Mouse (Mus musculus) MEL (cell line): ENCODE results near the gene Huwe1. TPM values are rescaled to one million over a fixed set of nuclear protein-coding genes. Genes with fewer than 3 reads are reported as not detected.

Experiments
- DNase-seq: peaks from one replicate; pipeline ENCODE4 v3.0.0; 2011; ENCODE audit warnings: low read depth, low spot score
- H3K27ac ChIP-seq: 2 replicates; pipeline ENCODE4 v1.5.1; 2012; ENCODE audit warnings: low read depth, mild to moderate bottlenecking, control low read depth, low read length, moderate library complexity; ENCODE audit not compliant: control insufficient read depth
- H3K27me3 ChIP-seq, 2 experiments: fragments of 150-350 bp in 1 of 2; sonication (generic) in 1 of 2; 2 replicates each; pipeline ENCODE4 v1.6.1; 2012; ENCODE audit warnings: low read length in 2 of 2, mild to moderate bottlenecking in 2 of 2, improper control_type of control experiment in 1 of 2, moderate library complexity in 1 of 2; ENCODE audit not compliant: insufficient read depth in 2 of 2, control insufficient read depth in 1 of 2
- H3K36me3 ChIP-seq, 2 experiments: 2 replicates each; pipeline ENCODE4 v1.6.1; 2012 to 2014; ENCODE audit warnings: low read length in 2 of 2, improper control_type of control experiment in 1 of 2, inconsistent platforms in 1 of 2, mild to moderate bottlenecking in 1 of 2; ENCODE audit not compliant: insufficient read depth in 2 of 2, control insufficient read depth in 1 of 2
- H3K4me1 ChIP-seq, 2 experiments: fragments of 150-350 bp in 1 of 2; sonication (generic) in 1 of 2; 2 replicates each; pipeline ENCODE4 v1.6.1; 2012; ENCODE audit warnings: low read length in 2 of 2, improper control_type of control experiment in 1 of 2, mild to moderate bottlenecking in 1 of 2; ENCODE audit not compliant: insufficient read depth in 2 of 2, control insufficient read depth in 1 of 2
- H3K4me3 ChIP-seq, 2 experiments: fragments of 150-350 bp in 1 of 2; sonication (generic) in 1 of 2; 2 replicates each; pipeline ENCODE4 v1.5.1; 2012; ENCODE audit warnings: low read depth in 2 of 2, low read length in 2 of 2, mild to moderate bottlenecking in 2 of 2, moderate library complexity in 2 of 2, control low read depth in 1 of 2, improper control_type of control experiment in 1 of 2; ENCODE audit not compliant: control insufficient read depth in 1 of 2, insufficient read depth in 1 of 2
- H3K79me2 ChIP-seq: 2 replicates; pipeline ENCODE4 v1.6.1; 2012; ENCODE audit warnings: mild to moderate bottlenecking, low read length, moderate library complexity; ENCODE audit not compliant: control insufficient read depth, poor library complexity, insufficient read depth
- H3K9ac ChIP-seq: 2 replicates; pipeline ENCODE4 v1.6.1; 2012; ENCODE audit warnings: low read depth, mild to moderate bottlenecking, control low read depth, low read length, moderate library complexity; ENCODE audit not compliant: control insufficient read depth, poor library complexity, severe bottlenecking
- H3K9me3 ChIP-seq: fragments of 150-350 bp; sonication (generic); replicated peaks from 2 replicates; pipeline ENCODE4 v1.6.1; 2012; ENCODE audit warnings: mild to moderate bottlenecking, low read length, improper control_type of control experiment, moderate library complexity; ENCODE audit not compliant: insufficient read depth
- CHD1 ChIP-seq: IDR thresholded peaks from 2 replicates; pipeline ENCODE4 v1.6.1; 2012; ENCODE audit warnings: low read depth, mild to moderate bottlenecking, inconsistent platforms, low read length, improper control_type of control experiment
- CHD2 ChIP-seq: IDR thresholded peaks from 2 replicates; pipeline ENCODE4 v1.6.1; 2011; ENCODE audit warnings: low read length, improper control_type of control experiment
- CTCF ChIP-seq, 3 experiments: IDR thresholded peaks in 2 of 3; conservative IDR thresholded peaks in 1 of 3; 2 replicates each; pipeline ENCODE4 v1.5.1; 2011 to 2012; ENCODE audit warnings: low read length in 3 of 3, low read depth in 2 of 3, mild to moderate bottlenecking in 2 of 3, improper control_type of control experiment in 1 of 3, inconsistent platforms in 1 of 3, mixed read lengths in 1 of 3, moderate library complexity in 1 of 3; ENCODE audit not compliant: control insufficient read depth in 1 of 3, insufficient read depth in 1 of 3, poor library complexity in 1 of 3, severe bottlenecking in 1 of 3
- E2F4 ChIP-seq: IDR thresholded peaks from 2 replicates; pipeline ENCODE4 v1.6.1; 2011; ENCODE audit warnings: low read depth, low read length, improper control_type of control experiment, borderline replicate concordance
- ELF1 ChIP-seq: IDR thresholded peaks from 2 replicates; pipeline ENCODE4 v1.6.1; 2014; ENCODE audit warnings: low read depth, mild to moderate bottlenecking, inconsistent platforms, low read length, improper control_type of control experiment, moderate library complexity
- EP300 ChIP-seq, 2 experiments: IDR thresholded peaks; 2 replicates each; pipeline ENCODE4 v1.6.1; 2011; ENCODE audit warnings: improper control_type of control experiment in 2 of 2, low read length in 2 of 2, low read depth in 1 of 2, mild to moderate bottlenecking in 1 of 2
- ETS1 ChIP-seq: IDR thresholded peaks from 2 replicates; pipeline ENCODE4 v1.6.1; 2012; ENCODE audit warnings: low read depth, mild to moderate bottlenecking, inconsistent platforms, low read length, improper control_type of control experiment, moderate library complexity
- GABPA ChIP-seq: IDR thresholded peaks from 2 replicates; pipeline ENCODE4 v1.6.1; 2012; ENCODE audit warnings: low read depth, mild to moderate bottlenecking, inconsistent platforms, low read length, improper control_type of control experiment, moderate library complexity
- GATA1 ChIP-seq: IDR thresholded peaks from 2 replicates; pipeline ENCODE4 v1.6.1; 2011; ENCODE audit warnings: low read depth, low read length, improper control_type of control experiment
- JUND ChIP-seq: IDR thresholded peaks from 2 replicates; pipeline ENCODE4 v1.6.1; 2011; ENCODE audit warnings: low read depth, mild to moderate bottlenecking, improper control_type of control experiment, low read length
- KAT2A ChIP-seq: conservative IDR thresholded peaks from 2 replicates; pipeline ENCODE4 v1.6.1; 2012; ENCODE audit warnings: low read depth, low read length, improper control_type of control experiment, inconsistent platforms
- MAFK ChIP-seq: IDR thresholded peaks from 2 replicates; pipeline ENCODE4 v1.6.1; 2011; ENCODE audit warnings: low read depth, mild to moderate bottlenecking, low read length, improper control_type of control experiment, borderline replicate concordance
- MAZ ChIP-seq: IDR thresholded peaks from 2 replicates; pipeline ENCODE4 v1.6.1; 2012; ENCODE audit warnings: low read depth, mild to moderate bottlenecking, inconsistent platforms, low read length, improper control_type of control experiment
- MEF2A ChIP-seq: IDR thresholded peaks from 2 replicates; pipeline ENCODE4 v1.6.1; 2014; ENCODE audit warnings: low read depth, mild to moderate bottlenecking, inconsistent platforms, low read length, improper control_type of control experiment; ENCODE audit not compliant: poor library complexity, insufficient replicate concordance, severe bottlenecking; ENCODE audit errors: extremely low read depth
- MYB ChIP-seq: IDR thresholded peaks from 2 replicates; pipeline ENCODE4 v1.6.1; 2011; ENCODE audit warnings: mild to moderate bottlenecking, low read depth, low read length, improper control_type of control experiment
- MYC ChIP-seq: IDR thresholded peaks from 2 replicates; pipeline ENCODE4 v1.6.1; 2011; ENCODE audit warnings: low read depth, mild to moderate bottlenecking, low read length, improper control_type of control experiment, moderate library complexity
- NELFE ChIP-seq: IDR thresholded peaks from 2 replicates; pipeline ENCODE4 v1.6.1; 2011; ENCODE audit warnings: low read depth, low read length, improper control_type of control experiment
- NRF1 ChIP-seq: IDR thresholded peaks from 2 replicates; pipeline ENCODE4 v1.6.1; 2014; ENCODE audit warnings: low read depth, mild to moderate bottlenecking, inconsistent platforms, low read length, improper control_type of control experiment, moderate library complexity; ENCODE audit not compliant: poor library complexity, insufficient read depth, severe bottlenecking
- POLR2A ChIP-seq, 2 experiments: IDR thresholded peaks; 2 replicates each; pipeline ENCODE4 v1.6.1; 2011 to 2012; ENCODE audit warnings: low read length in 2 of 2, mild to moderate bottlenecking in 2 of 2, control low read depth in 1 of 2, improper control_type of control experiment in 1 of 2, low read depth in 1 of 2, moderate library complexity in 1 of 2; ENCODE audit not compliant: control insufficient read depth in 1 of 2, insufficient read depth in 1 of 2, poor library complexity in 1 of 2
- POLR2AphosphoS2 ChIP-seq: IDR thresholded peaks from 2 replicates; pipeline ENCODE4 v1.6.1; 2011; ENCODE audit warnings: low read length, improper control_type of control experiment
- POLR2AphosphoS5 ChIP-seq: IDR thresholded peaks from 2 replicates; pipeline ENCODE4 v1.6.1; 2012; ENCODE audit warnings: low read depth, borderline replicate concordance, mild to moderate bottlenecking, inconsistent platforms, low read length, moderate library complexity, mixed read lengths
- RAD21 ChIP-seq: IDR thresholded peaks from 2 replicates; pipeline ENCODE4 v1.6.1; 2011; ENCODE audit warnings: mild to moderate bottlenecking, low read depth, low read length, improper control_type of control experiment
- RCOR1 ChIP-seq: IDR thresholded peaks from 2 replicates; pipeline ENCODE4 v1.6.1; 2012; ENCODE audit warnings: low read depth, mild to moderate bottlenecking, inconsistent platforms, low read length, improper control_type of control experiment
- SIN3A ChIP-seq: IDR thresholded peaks from 2 replicates; pipeline ENCODE4 v1.6.1; 2012; ENCODE audit warnings: low read length, improper control_type of control experiment, inconsistent platforms
- SMC3 ChIP-seq: IDR thresholded peaks from 2 replicates; pipeline ENCODE4 v1.6.1; 2011; ENCODE audit warnings: low read depth, low read length, improper control_type of control experiment
- TAL1 ChIP-seq: IDR thresholded peaks from 2 replicates; pipeline ENCODE4 v1.6.1; 2012; ENCODE audit warnings: mild to moderate bottlenecking, inconsistent platforms, low read length, moderate library complexity, mixed read lengths
- TBP ChIP-seq: IDR thresholded peaks from 2 replicates; pipeline ENCODE4 v1.8.0; 2011; ENCODE audit warnings: low read depth, low read length, improper control_type of control experiment
- TCF12 ChIP-seq: IDR thresholded peaks from 2 replicates; pipeline ENCODE4 v1.6.1; 2014; ENCODE audit warnings: low read depth, mild to moderate bottlenecking, inconsistent platforms, low read length, improper control_type of control experiment, moderate library complexity
- UBTF ChIP-seq: IDR thresholded peaks from 2 replicates; pipeline ENCODE4 v1.6.1; 2012; ENCODE audit warnings: low read depth, mild to moderate bottlenecking, inconsistent platforms, low read length, improper control_type of control experiment, moderate library complexity, borderline replicate concordance; ENCODE audit not compliant: insufficient read depth
- USF1 ChIP-seq: IDR thresholded peaks from 2 replicates; pipeline ENCODE4 v1.6.1; 2014; ENCODE audit warnings: low read depth, mild to moderate bottlenecking, inconsistent platforms, low read length, improper control_type of control experiment, moderate library complexity
- USF2 ChIP-seq, 2 experiments: IDR thresholded peaks; 2 replicates each; pipeline ENCODE4 v1.6.1; 2011 to 2012; ENCODE audit warnings: improper control_type of control experiment in 2 of 2, low read length in 2 of 2, borderline replicate concordance in 1 of 2, inconsistent platforms in 1 of 2, low read depth in 1 of 2, mild to moderate bottlenecking in 1 of 2; ENCODE audit not compliant: insufficient read depth in 1 of 2
- ZC3H11A ChIP-seq: IDR thresholded peaks from 2 replicates; pipeline ENCODE4 v1.6.1; 2012; ENCODE audit warnings: low read depth, mild to moderate bottlenecking, inconsistent platforms, low read length, improper control_type of control experiment
- ZKSCAN1 ChIP-seq: IDR thresholded peaks from 2 replicates; pipeline ENCODE4 v1.6.1; 2012; ENCODE audit warnings: low read depth, mild to moderate bottlenecking, inconsistent platforms, low read length, improper control_type of control experiment, moderate library complexity
- ZMIZ1 ChIP-seq: IDR thresholded peaks from 2 replicates; pipeline ENCODE4 v1.6.1; 2012; ENCODE audit warnings: low read depth, mild to moderate bottlenecking, inconsistent platforms, low read length, improper control_type of control experiment, moderate library complexity
- polyA plus RNA-seq, 2 experiments: library from polyadenylated mRNA; stranded (reverse) in 1 of 2; unstranded in 1 of 2; fragments of >175 nt in 1 of 2; fragments of >200 nt in 1 of 2; gene quantifications; 2 replicates each; pipeline versions ENCODE4 v1.2.1 to v1.2.4; 2012; ENCODE audit warnings: low replicate concordance in 2 of 2, low read depth in 1 of 2; ENCODE audit not compliant: insufficient read length in 2 of 2, insufficient read depth in 1 of 2, missing spikeins in 1 of 2
- total RNA-seq: library from RNA; depleted of rRNA; stranded (reverse); fragments of 300-350 nt; gene quantifications from 2 replicates; pipeline ENCODE4 v1.2.3, GENCODE M21; 2012

The Huwe1 gene
- total and polyA plus RNA-seq, 3 experiments, result 132 to 528 (median 345) TPM

- TF ChIP-seq CTCF (IDR thresholded peaks at IDR 0.05 in 2 of 3, conservative IDR thresholded peaks at IDR 0.05 in 1 of 3; ENCODE audit: control insufficient read depth in 1 of 3, insufficient read depth in 1 of 3, low read depth in 2 of 3, low read length in 3 of 3, poor library complexity in 1 of 3, severe bottlenecking in 1 of 3), result no peak; a peak in 1 of 6 replicates
These were observed 149.6 kb downstream of the Huwe1 start (continued) for GRCm38 (mm10) chrX:151950231-151950630.

- peak overlapping the region; percentile 17 for H3K27ac ChIP-seq
- TF ChIP-seq SMC3 (0 out of 2 replicates have a peak, but pooled peaks have one; percentile 18), RCOR1 (peak; percentile 99), MEF2A (no peak), NRF1 (no peak), SIN3A (peak; percentile 87), RAD21 (no peak), EP300 (IDR thresholded peaks at IDR 0.05; ENCODE audit: low read depth in 1 of 2, low read length in 2 of 2) (peak; percentile 92 to 95), ZMIZ1 (no peak), USF2 (IDR thresholded peaks at IDR 0.05; ENCODE audit: borderline replicate concordance in 1 of 2, insufficient read depth in 1 of 2, low read depth in 1 of 2, low read length in 2 of 2) (no peak), POLR2AphosphoS5 (no peak), CHD2 (no peak), POLR2A (IDR thresholded peaks at IDR 0.05; ENCODE audit: control insufficient read depth in 1 of 2, insufficient read depth in 1 of 2, low read depth in 1 of 2, low read length in 2 of 2, poor library complexity in 1 of 2) (no peak), JUND (peak; percentile 91), USF1 (no peak), ZKSCAN1 (peak; percentile 68; the same call in 1 of the 2 replicates), GABPA (peak; percentile 68; the same call in 1 of the 2 replicates), ELF1 (no peak), UBTF (no peak), POLR2AphosphoS2 (no peak), TAL1 (peak; percentile 12; the same call in 1 of the 2 replicates), E2F4 (no peak), CTCF (IDR thresholded peaks at IDR 0.05 in 2 of 3, conservative IDR thresholded peaks at IDR 0.05 in 1 of 3; ENCODE audit: control insufficient read depth in 1 of 3, insufficient read depth in 1 of 3, low read depth in 2 of 3, low read length in 3 of 3, poor library complexity in 1 of 3, severe bottlenecking in 1 of 3) (no peak), MYB (0 out of 2 replicates have a peak, but pooled peaks have one; percentile 30), TCF12 (peak; percentile 83), GATA1 (peak; percentile 82), CHD1 (no peak), ETS1 (peak; percentile 96), MAZ (peak; percentile 56; the same call in 1 of the 2 replicates), KAT2A (no peak), TBP (no peak), MAFK (peak; percentile 89), MYC (peak; percentile 79), ZC3H11A (no peak), NELFE (no peak)
These were observed 150.6 kb downstream of the Huwe1 start for GRCm38 (mm10) chrX:151951181-151951580.

More at GRCm38 (mm10) chrX:151951181-151951580, 150.6 kb downstream of the Huwe1 start:
- Histone ChIP-seq H3K4me3 (no peak overlapping the region), H3K27me3 (no peaks in the 10 kb centered on the region), H3K9me3 (no peaks in the 10 kb centered on the region), H3K9ac (no peak overlapping the region), H3K79me2 (no peaks in the 10 kb centered on the region), H3K36me3 (peaks cover 0 to 26% of the 10 kb centered on the region in 2 experiments; a peak in 2 of 4 replicates), H3K4me1 (peaks cover 16 to 22% of the 10 kb centered on the region in 2 experiments)
- DNase-seq, result peak; percentile 95
